Mouse (Mus musculus): ENCODE measurements around the gene St6galnac6. TPM values are rescaled to one million over a fixed set of nuclear protein-coding genes. Genes with fewer than 3 reads are reported as not detected.
A peak's percentile ranks its signal among the peaks of the same experiment; 100 is the strongest.

St6galnac6 gene
- polyA plus RNA-seq (2016; fragmentation: Nextera tagmentation; extraction: Ambion mirVana) = 10.8 and 11.9 TPM in 2 replicates

DNA sequence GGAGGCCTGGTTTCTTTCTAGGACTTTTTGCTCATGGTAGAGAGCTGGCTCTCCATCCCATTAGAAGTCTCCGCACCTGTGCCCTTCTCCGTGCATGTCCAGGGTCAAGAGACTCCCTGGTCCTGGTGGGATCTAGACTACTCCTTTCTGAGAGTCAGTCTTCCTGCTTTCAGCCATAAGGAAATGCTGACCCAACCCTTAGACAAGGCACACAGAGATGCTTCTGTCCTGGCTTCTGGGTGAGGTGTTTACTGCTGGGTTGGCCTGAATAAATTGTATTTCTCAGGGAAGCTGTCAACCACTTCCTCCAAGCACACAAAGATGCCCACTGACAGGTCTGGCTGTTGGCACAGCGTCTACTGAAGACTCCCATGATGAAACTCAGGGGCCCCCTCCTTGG is at the start of gene St6galnac6:
TSS of gene St6galnac6 (plus strand) at position 301 of the 400 bp plus-strand sequence.
- no peaks in the 10 kb centered on the region for H3K27me3 ChIP-seq (ENCODE audit: low read depth, poor library complexity, severe bottlenecking)
- H3K4me1 ChIP-seq = peaks cover 17% of the 10 kb centered on the region
- H3K4me3 ChIP-seq = no peak within 1 kb of the TSS
- H3K9me3 ChIP-seq (replicated peaks) = no peaks in the 10 kb centered on the region
- H3K27ac ChIP-seq (replicated peaks) = no peak within 1 kb of the TSS
- DNase-seq (ENCODE audit: low spot score) = no peak
- 97% methylated on average over 3 of the region's 3 CpGs for WGBS
- H3K36me3 ChIP-seq = no peaks in the 10 kb centered on the region

DNA sequence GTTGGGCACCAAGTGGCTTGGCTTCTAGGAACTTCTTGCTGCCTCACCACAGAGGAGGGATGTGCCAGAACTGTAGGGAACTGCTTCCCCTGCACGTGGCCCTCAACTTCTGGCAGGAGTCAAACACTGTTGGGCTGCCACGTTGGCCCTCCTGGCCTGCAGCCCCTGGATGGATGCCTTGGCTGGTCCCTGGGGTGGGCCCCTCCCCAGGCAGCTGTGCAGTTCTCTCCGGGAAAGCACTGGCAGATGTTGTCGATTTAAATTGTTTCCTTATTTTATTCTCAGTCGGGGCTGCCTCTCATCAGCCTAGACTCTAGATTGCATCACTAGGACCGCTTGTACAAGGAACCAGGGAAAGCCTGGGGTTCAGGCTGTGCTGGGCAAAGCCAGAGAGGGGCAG is 49.7 kb upstream of the St6galnac6 start:
- WGBS = 85% methylated on average over 6 of the region's 6 CpGs
- no peak for DNase-seq (ENCODE audit: low spot score)
- Histone ChIP-seq H3K9me3 (replicated peaks) (no peaks in the 10 kb centered on the region), H3K27me3 (ENCODE audit: low read depth, poor library complexity, severe bottlenecking) (no peaks in the 10 kb centered on the region), H3K4me3 (no peak overlapping the region), H3K36me3 (peaks cover 23% of the 10 kb centered on the region), H3K4me1 (peaks cover 12% of the 10 kb centered on the region), H3K27ac (replicated peaks) (0 out of 2 replicates have a peak overlapping the region, but pooled peaks have one; percentile 4)

DNA sequence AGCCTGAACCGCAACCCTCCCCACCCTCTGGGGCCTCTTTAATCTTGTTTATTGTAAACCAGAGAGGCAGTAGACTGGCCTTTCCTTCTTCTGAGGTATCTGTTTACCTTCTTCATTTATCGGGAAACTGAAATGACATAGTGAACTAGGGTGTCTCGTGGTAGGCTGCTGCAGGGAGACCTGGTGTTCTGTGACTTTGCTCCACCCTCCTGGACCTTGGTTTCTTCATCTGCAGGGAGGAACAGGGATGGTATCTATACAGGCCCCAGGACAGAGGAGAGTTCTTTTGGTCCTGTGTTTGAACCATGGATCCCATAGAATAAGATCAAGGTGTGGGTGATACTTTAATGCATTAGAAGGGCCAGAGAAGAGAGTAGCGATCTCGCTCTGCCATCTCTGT is 48.3 kb upstream of the St6galnac6 start:
- H3K36me3 ChIP-seq = peaks cover 11% of the 10 kb centered on the region
- DNase-seq (ENCODE audit: low spot score) = no peak
- peaks cover 25% of the 10 kb centered on the region for H3K4me1 ChIP-seq
- no peaks in the 10 kb centered on the region for H3K9me3 ChIP-seq (replicated peaks)
- no peak overlapping the region for H3K4me3 ChIP-seq
- 87% methylated on average over 5 of the region's 5 CpGs for WGBS
- H3K27me3 ChIP-seq (ENCODE audit: low read depth, poor library complexity, severe bottlenecking) = no peaks in the 10 kb centered on the region
- H3K27ac ChIP-seq (replicated peaks) = no peak overlapping the region

DNA sequence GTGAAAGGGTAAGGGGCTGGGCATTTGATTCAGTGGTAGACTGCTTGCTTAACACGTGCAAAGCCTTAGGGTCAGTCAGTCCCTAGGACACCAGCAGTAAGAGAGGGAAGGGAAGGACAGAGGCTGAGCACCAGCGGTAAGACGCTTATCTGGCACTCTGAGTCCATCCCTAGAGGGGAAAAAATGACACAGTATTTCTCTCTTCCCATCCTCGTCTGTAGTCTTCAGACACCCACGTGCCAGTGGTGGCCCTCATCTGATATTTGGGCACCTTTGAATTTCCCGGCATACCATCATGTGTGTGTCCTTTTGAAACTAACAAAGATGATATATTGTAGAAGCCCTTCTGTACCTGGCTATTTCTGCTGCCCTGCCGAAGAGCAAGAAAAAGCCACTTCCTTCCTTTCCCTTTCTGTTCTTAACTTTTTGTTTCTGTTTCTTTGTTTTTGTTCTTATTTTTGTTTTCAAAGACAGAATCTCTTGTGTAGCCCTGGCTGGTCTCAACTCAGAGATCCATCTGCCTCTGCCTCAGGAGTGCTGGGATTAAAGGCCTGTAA is 45.8 kb upstream of the St6galnac6 start:
- DNase-seq (ENCODE audit: low spot score) = no peak
- WGBS = 88% methylated on average over 7 of the region's 7 CpGs
- no peak overlapping the region for H3K4me3 ChIP-seq

DNA sequence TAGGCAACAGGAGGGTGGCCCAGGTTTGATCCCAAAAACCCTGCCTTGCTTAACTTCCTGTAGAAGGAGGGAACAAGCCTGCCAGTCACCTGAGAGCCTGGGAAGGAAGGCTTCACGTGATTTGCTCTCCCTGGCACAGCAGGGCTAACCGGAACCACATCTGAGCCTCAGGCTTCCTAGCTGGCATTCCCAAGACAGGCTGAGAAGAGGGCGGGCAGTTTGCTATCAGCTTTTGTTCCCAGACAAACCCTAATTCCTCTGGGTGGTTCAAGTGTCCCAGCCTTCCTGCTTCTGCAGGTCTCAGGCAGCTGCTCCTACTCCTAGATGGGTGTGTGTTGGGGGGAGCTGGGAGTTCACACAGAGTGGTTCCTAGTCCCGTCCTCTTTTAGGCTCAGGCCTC is 44.0 kb upstream of the St6galnac6 start:
- Histone ChIP-seq H3K27me3 (ENCODE audit: low read depth, poor library complexity, severe bottlenecking) (no peaks in the 10 kb centered on the region), H3K4me1 (peaks cover 60% of the 10 kb centered on the region), H3K27ac (replicated peaks) (peak overlapping the region; percentile 72), H3K4me3 (no peak overlapping the region), H3K9me3 (replicated peaks) (no peaks in the 10 kb centered on the region), H3K36me3 (peaks cover 12% of the 10 kb centered on the region)
- WGBS = 57% methylated on average over 4 of the region's 4 CpGs
- DNase-seq (ENCODE audit: low spot score) = no peak

More for the DNA sequence above, 45.8 kb upstream of the St6galnac6 start:
- Histone ChIP-seq H3K9me3 (replicated peaks) (no peaks in the 10 kb centered on the region), H3K27me3 (ENCODE audit: low read depth, poor library complexity, severe bottlenecking) (no peaks in the 10 kb centered on the region), H3K36me3 (peaks cover 1% of the 10 kb centered on the region), H3K4me1 (peaks cover 41% of the 10 kb centered on the region), H3K27ac (replicated peaks) (no peak overlapping the region)

DNA sequence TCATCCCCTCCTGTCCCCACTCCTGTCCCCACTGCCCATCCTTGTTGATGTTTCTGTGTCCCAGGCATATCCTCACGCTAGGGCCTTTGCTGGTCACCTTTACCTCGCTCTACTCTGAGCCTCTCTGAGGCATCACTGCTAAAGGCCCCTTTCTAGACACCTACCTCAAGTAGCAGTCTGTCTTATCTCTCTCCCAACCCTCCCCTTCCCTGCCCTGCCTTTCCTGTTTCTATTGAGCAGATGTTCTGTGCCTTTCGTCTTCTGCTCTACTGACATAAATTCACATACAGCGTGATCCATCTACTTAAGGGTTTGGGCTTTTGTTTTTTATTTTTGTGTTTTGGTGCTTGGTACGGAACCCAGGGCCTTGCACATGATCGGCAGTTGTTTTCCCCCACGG is 43.5 kb upstream of the St6galnac6 start:
- 93% methylated on average over 7 of the region's 7 CpGs for WGBS

DNA sequence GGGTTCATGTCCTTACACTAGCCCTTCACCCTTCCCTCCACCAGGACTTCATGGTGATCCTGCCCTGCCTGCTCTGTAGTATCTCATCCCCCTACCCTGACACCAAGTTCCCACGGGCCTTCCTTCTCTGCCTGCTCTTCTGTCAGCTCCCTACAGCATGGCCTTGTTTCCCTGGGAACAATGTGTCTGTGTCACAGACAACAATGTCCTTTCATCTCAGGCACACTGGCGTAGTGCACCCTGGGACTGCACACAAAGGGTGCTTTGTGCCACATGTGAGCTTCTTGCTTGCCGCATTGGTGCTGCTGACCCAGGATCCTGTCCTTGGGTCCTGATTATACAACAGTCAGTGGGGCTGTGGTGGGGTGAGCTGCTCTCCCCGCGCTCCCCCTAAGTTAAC is 39.9 kb upstream of the St6galnac6 start:
- Histone ChIP-seq H3K27me3 (ENCODE audit: low read depth, poor library complexity, severe bottlenecking) (no peaks in the 10 kb centered on the region), H3K27ac (replicated peaks) (peak overlapping the region; percentile 89), H3K4me3 (peak overlapping the region; percentile 35), H3K4me1 (peaks cover 59% of the 10 kb centered on the region), H3K9me3 (replicated peaks) (no peaks in the 10 kb centered on the region), H3K36me3 (peaks cover 48% of the 10 kb centered on the region)
- 25% methylated on average over 5 of the region's 5 CpGs for WGBS
- DNase-seq (ENCODE audit: low spot score) = peak; percentile 76

More for the DNA sequence above, 43.5 kb upstream of the St6galnac6 start:
- Histone ChIP-seq H3K4me1 (peaks cover 63% of the 10 kb centered on the region), H3K36me3 (peaks cover 17% of the 10 kb centered on the region), H3K4me3 (no peak overlapping the region), H3K27me3 (ENCODE audit: low read depth, poor library complexity, severe bottlenecking) (no peaks in the 10 kb centered on the region), H3K27ac (replicated peaks) (peak overlapping the region; percentile 72), H3K9me3 (replicated peaks) (no peaks in the 10 kb centered on the region)
- no peak for DNase-seq (ENCODE audit: low spot score)

DNA sequence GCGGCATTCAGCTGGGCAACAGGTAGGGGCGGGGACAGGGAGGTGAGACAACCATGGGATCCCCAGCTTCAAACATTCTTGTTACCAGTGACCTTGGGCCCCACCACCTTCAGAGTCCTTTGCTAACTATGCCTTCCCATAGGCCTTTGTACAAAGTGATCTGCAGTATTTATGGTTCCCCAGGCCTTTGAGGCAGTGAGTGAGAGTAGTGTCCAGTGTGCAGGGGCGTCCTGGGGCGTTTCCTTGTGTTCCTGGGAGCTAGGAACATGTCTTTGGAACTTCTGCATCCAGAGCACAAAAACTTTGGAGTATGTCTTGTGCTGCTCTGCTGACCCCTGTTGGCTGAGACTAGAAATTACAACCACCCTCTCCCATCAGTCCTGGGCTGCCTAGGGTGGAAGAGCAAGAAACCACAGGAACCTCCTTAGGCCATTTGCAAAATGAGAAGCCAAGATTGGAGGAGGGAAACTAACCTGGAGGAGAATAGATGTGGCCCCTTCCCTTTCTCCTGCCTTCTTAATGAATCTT is 32.9 kb upstream of the St6galnac6 start:
- WGBS = 49% methylated on average over 4 of the region's 4 CpGs
- H3K4me3 ChIP-seq = no peak overlapping the region
- peaks cover 6% of the 10 kb centered on the region for H3K4me1 ChIP-seq
- H3K27me3 ChIP-seq (ENCODE audit: low read depth, poor library complexity, severe bottlenecking) = no peaks in the 10 kb centered on the region
- peak; percentile 57 for DNase-seq (ENCODE audit: low spot score)
- 0 out of 2 replicates have a peak overlapping the region, but pooled peaks have one; percentile 33 for H3K27ac ChIP-seq (replicated peaks)
- H3K36me3 ChIP-seq = peaks cover 71% of the 10 kb centered on the region
- H3K9me3 ChIP-seq (replicated peaks) = no peaks in the 10 kb centered on the region

DNA sequence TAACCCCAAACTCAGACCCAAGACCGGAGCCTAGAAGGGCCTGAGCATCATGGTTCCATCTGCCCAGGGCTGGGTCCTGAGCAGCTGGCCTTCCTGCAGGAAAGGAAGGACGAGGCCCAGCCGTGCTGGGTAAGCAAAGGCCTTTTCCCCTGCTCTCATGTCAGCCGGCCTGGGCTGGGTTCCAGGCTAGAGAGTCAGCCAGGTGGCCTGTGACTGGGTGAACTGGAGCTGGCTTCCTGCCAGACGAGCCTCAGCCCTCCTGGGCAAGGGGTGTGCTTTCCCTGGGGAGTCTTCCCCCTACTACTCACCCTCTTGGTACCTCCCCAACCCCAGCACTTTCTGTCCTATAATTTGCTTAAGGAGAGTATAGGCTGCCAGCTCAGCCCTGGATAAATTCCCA is 31.4 kb upstream of the St6galnac6 start:
- peaks cover 66% of the 10 kb centered on the region for H3K36me3 ChIP-seq
- H3K4me1 ChIP-seq = peaks cover 18% of the 10 kb centered on the region
- no peak overlapping the region for H3K27ac ChIP-seq (replicated peaks)

DNA sequence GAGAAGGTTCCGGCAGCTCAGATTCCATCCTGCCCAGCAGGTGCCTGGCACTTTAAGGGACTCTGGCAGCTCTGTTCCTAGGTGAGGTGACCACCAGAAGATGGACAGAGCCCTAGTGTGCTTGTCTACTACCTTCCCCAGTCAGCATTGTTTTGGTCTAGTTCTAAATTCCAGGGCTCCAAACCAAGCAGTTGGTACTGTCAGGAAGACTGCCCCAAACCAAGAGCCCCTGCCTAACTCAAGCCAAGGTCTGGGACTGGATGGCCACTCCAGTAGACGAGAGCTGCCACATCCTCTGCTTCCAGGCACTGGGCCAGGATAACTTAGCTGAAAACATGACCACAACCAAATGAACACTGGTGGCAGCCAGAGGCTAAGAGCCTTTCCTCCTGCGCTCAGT is 30.6 kb upstream of the St6galnac6 start:
- DNase-seq (ENCODE audit: low spot score) = no peak
- no peaks in the 10 kb centered on the region for H3K9me3 ChIP-seq (replicated peaks)
- 90% methylated on average over 3 of the region's 3 CpGs for WGBS
- no peak overlapping the region for H3K27ac ChIP-seq (replicated peaks)
- no peak overlapping the region for H3K4me3 ChIP-seq
- peaks cover 18% of the 10 kb centered on the region for H3K4me1 ChIP-seq
- H3K27me3 ChIP-seq (ENCODE audit: low read depth, poor library complexity, severe bottlenecking) = no peaks in the 10 kb centered on the region
- peaks cover 61% of the 10 kb centered on the region for H3K36me3 ChIP-seq

More for the DNA sequence above, 31.4 kb upstream of the St6galnac6 start:
- Histone ChIP-seq H3K4me3 (no peak overlapping the region), H3K27me3 (ENCODE audit: low read depth, poor library complexity, severe bottlenecking) (no peaks in the 10 kb centered on the region), H3K9me3 (replicated peaks) (no peaks in the 10 kb centered on the region)
- WGBS = 81% methylated on average over 5 of the region's 5 CpGs
- DNase-seq (ENCODE audit: low spot score) = no peak

DNA sequence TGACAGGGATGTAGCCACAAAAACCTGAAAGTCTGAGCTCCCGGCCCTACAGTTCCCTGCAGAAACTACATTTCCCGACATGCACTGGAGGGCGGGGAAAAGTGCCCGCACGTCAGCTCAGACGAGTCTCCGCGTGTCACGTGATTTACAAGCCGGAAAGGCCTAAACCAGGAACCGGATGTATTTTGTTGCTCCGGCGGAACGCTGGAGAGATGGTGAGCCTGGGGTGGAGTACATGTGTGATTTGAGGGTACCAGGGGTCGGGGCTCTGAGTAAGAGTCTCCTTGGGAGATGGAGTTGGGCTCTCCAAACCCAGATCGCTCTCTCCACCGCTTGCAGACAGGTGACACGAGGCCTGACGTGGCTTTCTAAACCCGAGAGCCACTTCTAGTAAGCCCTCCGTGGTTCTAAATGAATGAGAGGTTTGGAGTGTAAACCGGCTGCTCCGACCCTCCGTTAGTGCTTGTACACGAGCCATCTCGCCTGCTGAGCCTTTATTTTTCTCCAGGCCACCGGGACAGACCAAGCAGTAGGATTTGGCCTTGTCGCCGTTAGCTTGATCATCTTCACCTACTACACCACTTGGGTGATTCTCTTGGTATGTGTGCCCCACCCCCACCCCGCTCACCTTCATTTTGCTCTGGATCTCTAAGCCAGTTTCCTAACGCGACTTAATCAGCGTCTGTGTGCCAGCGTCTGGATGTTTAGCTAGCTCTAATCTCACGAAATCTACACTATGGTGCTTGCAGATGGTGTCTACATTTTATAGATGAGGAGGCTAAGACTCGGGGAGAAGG is 28.6 kb upstream of the St6galnac6 start, which contains the start of gene Dpm2:
TSS of gene Dpm2 (plus strand) at position 161 of the 797 bp plus-strand sequence.
- peak; percentile 88 for DNase-seq (ENCODE audit: low spot score)
- H3K36me3 ChIP-seq = peaks cover 42% of the 10 kb centered on the region
- H3K4me1 ChIP-seq = peaks cover 28% of the 10 kb centered on the region
- 3% methylated on average over 36 of the region's 36 CpGs for WGBS
- peak within 1 kb of the TSS; percentile 83 for H3K4me3 ChIP-seq
- peak within 1 kb of the TSS; percentile 82 for H3K27ac ChIP-seq (replicated peaks)
- H3K9me3 ChIP-seq (replicated peaks) = no peaks in the 10 kb centered on the region
- peaks cover 1% of the 10 kb centered on the region for H3K27me3 ChIP-seq (ENCODE audit: low read depth, poor library complexity, severe bottlenecking)

DNA sequence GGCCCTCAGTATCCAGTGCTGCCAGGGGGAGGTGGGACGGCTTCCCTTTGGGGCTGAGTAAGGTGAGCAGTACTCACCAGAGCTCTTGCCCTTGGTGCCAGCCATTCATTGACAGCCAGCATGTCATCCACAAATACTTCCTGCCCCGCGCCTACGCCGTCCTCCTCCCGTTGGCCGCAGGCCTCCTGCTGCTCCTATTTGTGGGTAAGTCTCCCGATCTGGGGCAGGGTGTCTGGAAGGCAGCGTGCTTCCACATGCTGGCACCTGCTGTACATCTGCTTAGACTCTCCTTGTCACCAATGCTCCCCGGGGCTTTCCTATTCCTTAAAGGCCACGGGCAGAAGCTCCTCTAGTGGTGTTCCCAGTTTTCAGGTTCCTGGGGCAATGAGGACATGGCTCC is 27.3 kb upstream of the St6galnac6 start:
- DNase-seq (ENCODE audit: low spot score) = no peak
- WGBS = 90% methylated on average over 11 of the region's 11 CpGs
- no peaks in the 10 kb centered on the region for H3K9me3 ChIP-seq (replicated peaks)
- peak overlapping the region; percentile 20; the same call in 1 of the 2 replicates for H3K4me3 ChIP-seq
- H3K4me1 ChIP-seq = peaks cover 32% of the 10 kb centered on the region
- no peak overlapping the region for H3K27ac ChIP-seq (replicated peaks)
- peaks cover 14% of the 10 kb centered on the region for H3K27me3 ChIP-seq (ENCODE audit: low read depth, poor library complexity, severe bottlenecking)
- H3K36me3 ChIP-seq = peaks cover 30% of the 10 kb centered on the region

DNA sequence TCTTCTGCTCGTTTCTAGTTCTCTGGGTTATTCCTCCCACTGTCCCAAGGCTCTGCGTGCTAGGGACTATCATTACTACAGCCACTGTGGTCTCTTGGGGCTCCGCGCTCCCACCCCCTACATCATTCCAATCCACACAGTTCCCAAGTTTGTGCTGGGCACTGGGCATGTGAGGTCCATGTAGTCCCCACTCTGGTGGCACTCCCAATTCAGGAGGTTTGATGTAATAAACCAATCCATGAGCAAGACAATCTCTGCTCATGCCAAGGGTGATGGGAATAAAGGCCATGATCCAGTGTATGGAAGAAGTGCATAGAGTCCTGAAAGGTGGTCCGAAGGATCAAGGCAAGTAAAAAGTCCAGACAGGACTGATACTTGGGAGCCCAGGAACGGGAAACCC is 25.0 kb upstream of the St6galnac6 start, which contains the start of gene Pip5kl1:
TSS of gene Pip5kl1 (plus strand) at position 301 of the 400 bp plus-strand sequence.
- 76% methylated on average over 6 of the region's 6 CpGs for WGBS
- Histone ChIP-seq H3K9me3 (replicated peaks) (no peaks in the 10 kb centered on the region), H3K36me3 (peaks cover 12% of the 10 kb centered on the region), H3K4me1 (peaks cover 35% of the 10 kb centered on the region), H3K27ac (replicated peaks) (peak within 1 kb of the TSS; percentile 50; the same call in 1 of the 2 replicates), H3K4me3 (peak within 1 kb of the TSS; percentile 68), H3K27me3 (ENCODE audit: low read depth, poor library complexity, severe bottlenecking) (peaks cover 37% of the 10 kb centered on the region)
- no peak for DNase-seq (ENCODE audit: low spot score)
